Mouse (Mus musculus): ENCODE results near the gene D130040H23Rik.
A peak's percentile ranks its signal among the peaks of the same experiment; 100 is the strongest.

D130040H23Rik gene

GRCm38 (mm10) chr8:69270386-69271202, at the start of gene D130040H23Rik:
Gene D130040H23Rik (plus strand): TSS chr8:69271080.
- DNase-seq (ENCODE audit: low read depth, low spot score): peak; percentile 89

GRCm38 (mm10) chr8:69242541-69242940, 28.3 kb upstream of the D130040H23Rik start:
- DNase-seq (ENCODE audit: low read depth, low spot score): no peak

GRCm38 (mm10) chr8:69268525-69268924, 2.4 kb upstream of the D130040H23Rik start:
- no peak for DNase-seq (ENCODE audit: low read depth, low spot score)

GRCm38 (mm10) chr8:69271203-69271554, 299 bp downstream of the D130040H23Rik start:
- no peak for DNase-seq (ENCODE audit: low read depth, low spot score)

GRCm38 (mm10) chr8:69272435-69272834, 1.6 kb downstream of the D130040H23Rik start:
- no peak for DNase-seq (ENCODE audit: low read depth, low spot score)

- no peak for DNase-seq (ENCODE audit: low read depth, low spot score)
Observed at GRCm38 (mm10) chr8:69324771-69325170, 53.9 kb downstream of the D130040H23Rik start.

GRCm38 (mm10) chr8:69328301-69329288, 57.7 kb downstream of the D130040H23Rik start:
- DNase-seq (ENCODE audit: low read depth, low spot score): peak; percentile 87

- DNase-seq (ENCODE audit: low read depth, low spot score): peak; percentile 0
Observed at GRCm38 (mm10) chr8:69329289-69329688, 58.4 kb downstream of the D130040H23Rik start.

Measured in mesoderm, embryonic 11.5 days (tissue).